Mouse (Mus musculus) spleen, adult 18-20 months (tissue): Measurements from ENCODE around the gene Hadh.
A peak's percentile ranks its signal among the peaks of the same experiment; 100 is the strongest.

ENCODE experiments used
- DNase-seq, 2 experiments: peaks; one replicate each; pipeline ENCODE4 v3.0.0; 2022; ENCODE audit warnings: mixed read lengths in 2 of 2

Hadh gene

GRCm38 (mm10) chr3:131270381-131270780 lies 1.5 kb downstream of the Hadh start:
- DNase-seq = no peak

- no peak for DNase-seq
These were observed 5.4 kb downstream of the Hadh start for GRCm38 (mm10) chr3:131266366-131267050.

- DNase-seq = no peak
These were observed 6.4 kb downstream of the Hadh start for GRCm38 (mm10) chr3:131265516-131265915.

- DNase-seq = no peak
These were observed 8.0 kb downstream of the Hadh start for GRCm38 (mm10) chr3:131263766-131264486.

GRCm38 (mm10) chr3:131260418-131260817 lies 11.5 kb downstream of the Hadh start:
- no peak for DNase-seq

GRCm38 (mm10) chr3:131259392-131259965 lies 12.4 kb downstream of the Hadh start:
- DNase-seq = no peak

GRCm38 (mm10) chr3:131258921-131259320 lies 13.0 kb downstream of the Hadh start:
- no peak for DNase-seq

- DNase-seq = no peak
These were observed 16.4 kb downstream of the Hadh start for GRCm38 (mm10) chr3:131255399-131255981.

GRCm38 (mm10) chr3:131254991-131255390 lies 16.9 kb downstream of the Hadh start:
- no peak for DNase-seq

GRCm38 (mm10) chr3:131251601-131252000 lies 20.3 kb downstream of the Hadh start:
- no peak for DNase-seq

- no peak for DNase-seq
These were observed 20.9 kb downstream of the Hadh start for GRCm38 (mm10) chr3:131250978-131251377.

- no peak for DNase-seq
These were observed 21.6 kb downstream of the Hadh start for GRCm38 (mm10) chr3:131250283-131250682.

- DNase-seq = no peak
These were observed 23.5 kb downstream of the Hadh start for GRCm38 (mm10) chr3:131248444-131248843.

- no peak for DNase-seq
These were observed 24.1 kb downstream of the Hadh start for GRCm38 (mm10) chr3:131247851-131248250.

GRCm38 (mm10) chr3:131247447-131247846 lies 24.5 kb downstream of the Hadh start:
- DNase-seq = no peak

- DNase-seq = no peak
These were observed 25.3 kb downstream of the Hadh start for GRCm38 (mm10) chr3:131246579-131247046.

- peak in 1 of 2 experiments; percentile 35 for DNase-seq
These were observed 25.9 kb downstream of the Hadh start for GRCm38 (mm10) chr3:131245766-131246578.

GRCm38 (mm10) chr3:131237785-131238633 lies 33.9 kb downstream of the Hadh start:
- DNase-seq = peak; percentile 42 to 75

- no peak for DNase-seq
These were observed 34.8 kb downstream of the Hadh start for GRCm38 (mm10) chr3:131237061-131237460.

- no peak for DNase-seq
These were observed 43.8 kb downstream of the Hadh start for GRCm38 (mm10) chr3:131228083-131228482.

GRCm38 (mm10) chr3:131218636-131219390 lies 53.1 kb downstream of the Hadh start:
- no peak for DNase-seq
